Mouse (Mus musculus): Measurements from ENCODE around the gene Ube2e2. TPM values are rescaled to one million over a fixed set of nuclear protein-coding genes. Genes with fewer than 3 reads are reported as not detected.
"Not testable (repeated sequence)": the region's sequence is repeated elsewhere in the genome, so short reads cannot be mapped to it uniquely, and the experiment has no call there.

The Ube2e2 gene
- total RNA-seq, 1 experiment from 2014 or later, result 14.0 TPM

DNA sequence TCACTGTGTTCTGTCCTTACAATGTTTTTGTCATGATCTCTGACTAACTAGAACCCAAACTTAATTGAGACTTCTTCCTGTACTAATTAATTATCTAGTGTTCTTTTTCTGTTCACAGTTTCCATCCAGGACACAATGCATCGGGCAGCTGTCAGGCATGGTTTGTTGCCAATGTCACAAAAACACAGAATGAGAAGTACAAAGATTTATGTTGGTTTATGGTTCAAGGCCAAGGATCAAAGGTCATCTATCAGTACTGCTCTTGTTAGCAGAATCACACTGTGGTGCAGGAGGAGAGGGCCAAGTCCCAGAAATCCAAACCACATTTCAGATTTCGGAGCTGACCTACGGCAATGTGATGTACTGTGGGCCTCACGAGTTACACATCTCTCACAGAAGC, 252.4 kb downstream of the Ube2e2 start:
- ATAC-seq (replicated peaks; ENCODE audit: low read depth, poor library complexity, severe bottlenecking), result no peak

DNA sequence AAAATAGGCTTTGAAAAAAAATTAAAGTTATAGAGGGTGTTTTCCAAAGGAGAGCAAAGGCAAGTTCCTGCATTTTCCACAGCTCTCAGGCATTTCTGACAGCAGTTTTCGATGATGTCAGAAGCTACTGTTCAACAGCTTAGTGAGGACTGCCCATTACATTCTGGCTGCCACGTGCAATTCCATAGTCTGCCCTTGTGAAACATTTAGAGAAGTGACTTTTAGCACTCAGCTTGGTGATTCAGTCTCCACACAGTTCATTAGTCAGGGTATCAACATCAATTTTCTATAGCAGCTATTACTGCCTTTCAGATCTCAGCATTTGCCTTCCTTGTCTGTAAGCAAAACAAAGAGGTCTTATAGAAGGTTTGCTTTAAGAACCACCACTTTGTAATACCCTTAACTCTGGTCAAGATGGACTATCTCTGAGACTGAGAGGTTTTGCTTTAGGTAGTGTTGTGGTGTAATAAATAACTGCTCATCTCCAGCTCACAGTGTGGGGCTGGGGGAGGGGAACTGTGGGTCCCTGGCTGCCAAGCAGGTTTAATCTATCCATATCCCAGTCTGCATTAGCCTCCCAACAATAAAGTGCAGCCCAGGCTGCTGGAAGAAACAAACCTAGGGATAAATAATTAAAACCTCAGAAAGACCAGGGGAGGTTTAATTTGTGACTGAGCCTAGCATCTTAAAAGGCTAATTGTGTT, 255.2 kb downstream of the Ube2e2 start:
- ATAC-seq (replicated peaks; ENCODE audit: low read depth, poor library complexity, severe bottlenecking), result no peak

DNA sequence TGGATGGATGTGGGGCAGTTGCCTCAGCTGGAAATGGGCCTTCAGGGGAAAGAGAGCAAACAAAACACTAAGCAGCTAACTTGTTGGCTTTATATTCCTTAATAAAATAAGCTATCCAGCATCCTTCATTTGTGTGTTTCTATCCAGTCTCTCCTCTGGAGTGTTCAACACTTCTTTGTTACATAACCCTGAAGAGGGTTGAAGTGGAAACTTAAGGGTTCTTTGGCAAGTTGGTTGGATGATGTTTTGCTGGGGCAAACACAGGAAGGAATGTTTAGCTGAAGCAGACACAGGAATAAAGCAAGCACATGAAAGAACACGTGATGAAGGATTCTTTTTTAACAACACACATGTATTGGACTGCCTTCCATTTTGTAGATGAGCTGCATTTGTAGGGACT, 256.3 kb downstream of the Ube2e2 start:
- no peak for ATAC-seq (replicated peaks; ENCODE audit: low read depth, poor library complexity, severe bottlenecking)

DNA sequence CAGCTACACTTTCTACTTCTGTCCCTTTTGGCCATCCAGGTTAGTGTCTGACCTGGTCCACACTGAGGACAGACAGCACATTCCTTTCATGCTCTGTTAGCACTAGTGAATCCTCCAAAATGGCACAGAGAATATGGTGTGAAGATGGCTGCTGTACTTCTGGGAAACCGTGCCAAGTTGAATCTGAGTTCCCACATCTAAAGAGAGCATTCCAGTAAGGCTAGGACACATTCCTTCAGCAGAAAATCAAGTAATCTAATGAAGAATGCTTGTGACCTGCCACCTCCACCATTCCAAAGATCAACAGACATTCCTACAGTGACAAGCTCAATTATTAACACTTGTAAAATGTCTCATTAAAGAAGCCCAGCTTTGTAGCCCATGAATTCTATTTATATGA, 265.9 kb downstream of the Ube2e2 start:
- ATAC-seq (replicated peaks; ENCODE audit: low read depth, poor library complexity, severe bottlenecking), result no peak

DNA sequence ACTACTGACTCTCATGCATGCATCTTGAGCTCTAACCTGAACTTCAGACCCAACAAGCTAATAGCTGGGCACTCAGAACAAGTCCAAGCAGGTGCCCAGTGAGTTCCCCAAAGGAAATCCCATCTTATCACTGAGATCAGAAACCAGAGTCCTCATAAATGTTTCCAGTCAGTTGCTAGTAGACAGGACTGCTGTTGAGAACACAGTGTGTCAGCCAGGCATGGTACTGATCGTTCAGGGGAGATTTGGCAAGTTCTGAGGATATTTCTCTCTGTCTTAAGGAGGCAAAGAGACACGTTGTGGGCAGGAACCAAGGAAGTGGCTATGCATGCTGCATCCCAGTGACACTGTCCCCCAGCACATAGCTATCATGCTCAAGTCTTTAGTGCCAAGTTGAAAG, 275.5 kb downstream of the Ube2e2 start:
- no peak for ATAC-seq (replicated peaks; ENCODE audit: low read depth, poor library complexity, severe bottlenecking)

DNA sequence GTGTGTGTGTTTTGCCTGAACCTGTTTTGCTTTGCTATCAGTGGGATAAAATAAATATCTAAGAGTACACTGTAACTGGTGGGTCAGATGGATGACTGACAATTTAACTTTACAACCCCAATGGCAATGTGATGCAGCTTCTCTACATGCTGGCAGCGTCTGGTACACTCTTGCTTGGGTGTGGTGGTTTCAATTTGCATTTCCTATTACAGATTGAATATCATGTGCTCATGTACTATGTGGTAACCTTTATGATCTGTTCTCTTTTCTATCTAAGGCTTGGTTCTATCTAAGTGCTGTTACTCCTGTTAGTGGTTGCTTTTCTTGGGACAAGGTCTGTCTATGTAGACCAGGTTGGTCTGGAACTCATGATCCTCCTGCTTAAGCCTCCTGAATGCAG, 292.1 kb downstream of the Ube2e2 start:
- no peak for ATAC-seq (replicated peaks; ENCODE audit: low read depth, poor library complexity, severe bottlenecking)

DNA sequence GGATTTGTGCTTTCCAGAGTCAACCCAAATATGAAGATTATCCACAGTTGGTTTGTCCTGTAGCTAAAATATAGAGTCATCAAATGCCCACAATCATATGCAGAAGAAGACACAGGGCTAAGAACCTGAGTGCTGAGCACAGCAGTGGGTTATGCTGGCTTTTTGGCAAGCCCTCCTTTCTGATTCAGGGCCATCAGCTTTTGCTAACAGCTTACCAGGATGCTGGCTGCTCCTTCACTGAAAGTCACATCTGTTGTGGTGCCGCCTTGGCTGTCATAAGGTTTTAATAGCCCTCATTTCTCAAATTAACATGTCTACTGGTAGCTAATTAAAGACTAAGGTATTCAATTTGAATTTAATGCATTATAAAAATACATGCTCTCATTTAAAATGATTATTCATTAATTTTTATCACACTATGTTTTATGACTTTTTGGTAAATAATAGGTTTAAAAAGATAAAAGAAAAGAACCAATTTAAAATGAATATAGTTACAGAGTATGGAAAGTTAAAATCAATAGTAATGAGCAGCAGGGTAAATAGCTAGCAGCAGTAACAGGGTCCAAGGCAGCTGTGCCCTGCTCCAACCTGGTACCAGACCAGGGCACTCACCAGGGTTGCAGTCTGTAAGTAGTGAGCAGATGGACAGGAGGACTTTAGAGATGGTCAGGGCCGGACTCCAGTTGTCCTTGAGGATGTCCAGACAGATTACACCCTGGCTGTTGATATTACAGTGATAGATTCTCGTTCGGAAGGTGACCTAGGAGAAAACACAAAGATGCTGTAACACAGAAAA, 307.6 kb downstream of the Ube2e2 start:
- ATAC-seq (replicated peaks; ENCODE audit: low read depth, poor library complexity, severe bottlenecking), result no peak

DNA sequence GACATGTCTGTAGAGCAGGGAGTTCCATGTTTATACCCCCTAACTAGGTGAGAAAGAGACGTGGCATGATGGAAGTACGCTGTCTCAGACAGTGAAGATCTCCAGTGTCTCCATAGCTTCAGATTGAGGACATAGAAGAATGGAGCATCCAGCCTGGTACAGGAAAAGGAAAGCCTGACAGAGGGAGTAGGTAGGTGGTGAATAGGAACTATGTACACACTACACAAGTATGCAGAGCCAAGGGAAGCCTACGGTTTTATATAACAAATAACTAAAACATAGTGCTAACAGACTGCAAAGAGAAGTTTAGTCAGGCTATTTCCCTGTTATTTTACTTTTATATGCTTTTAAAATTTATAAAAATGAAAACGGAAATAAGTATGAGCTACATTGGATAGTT, 312.3 kb downstream of the Ube2e2 start:
- no peak for ATAC-seq (replicated peaks; ENCODE audit: low read depth, poor library complexity, severe bottlenecking)

DNA sequence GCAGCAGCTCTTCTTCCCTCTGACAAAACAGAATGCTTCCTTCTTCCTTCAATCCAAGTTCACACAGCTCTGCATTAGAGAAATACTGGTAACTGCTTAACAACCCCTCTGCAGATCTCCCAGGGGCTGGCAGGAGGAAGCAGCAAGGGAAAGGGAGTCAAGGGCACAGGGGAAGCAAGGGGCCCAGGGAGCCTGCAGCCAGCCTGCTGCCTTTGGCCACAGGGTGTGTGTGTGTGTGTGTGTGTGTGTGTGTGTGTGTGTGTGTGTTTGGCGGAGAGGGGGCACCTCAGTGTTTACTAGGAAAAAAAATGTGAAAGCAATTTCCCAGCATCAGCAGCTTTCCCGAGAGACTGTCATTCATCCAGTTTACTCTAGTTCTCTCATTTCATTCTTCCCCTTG, 319.3 kb downstream of the Ube2e2 start:
- ATAC-seq (replicated peaks; ENCODE audit: low read depth, poor library complexity, severe bottlenecking), result no peak

DNA sequence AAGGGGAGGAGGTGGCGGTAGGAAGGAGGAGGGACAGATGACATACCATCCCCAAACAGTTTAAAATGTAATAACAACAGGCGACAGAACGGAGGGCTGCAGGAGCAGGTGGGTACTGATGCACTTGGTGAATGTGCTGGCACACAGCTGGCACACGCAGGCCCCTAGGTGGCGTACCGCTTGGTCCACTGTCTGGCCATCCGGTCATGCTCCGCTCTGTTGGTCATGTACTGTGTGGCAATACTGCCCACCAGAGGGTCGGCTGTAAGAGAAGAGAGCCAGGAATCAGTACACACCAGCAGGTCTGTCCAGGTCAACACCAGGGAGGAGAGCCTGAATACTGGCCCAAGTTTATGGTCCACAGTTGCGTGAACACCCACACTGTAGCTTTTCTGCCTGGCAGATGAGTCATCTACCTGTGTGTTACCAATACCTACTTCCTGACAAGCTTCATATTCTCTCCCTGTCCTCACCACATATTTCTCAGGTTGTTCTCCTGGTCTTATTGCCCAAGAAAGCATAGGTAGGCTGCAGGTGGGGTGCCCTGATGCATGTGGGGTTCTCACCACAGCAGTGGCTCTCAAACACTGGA, 319.8 kb downstream of the Ube2e2 start:
- ATAC-seq (replicated peaks; ENCODE audit: low read depth, poor library complexity, severe bottlenecking), result no peak

DNA sequence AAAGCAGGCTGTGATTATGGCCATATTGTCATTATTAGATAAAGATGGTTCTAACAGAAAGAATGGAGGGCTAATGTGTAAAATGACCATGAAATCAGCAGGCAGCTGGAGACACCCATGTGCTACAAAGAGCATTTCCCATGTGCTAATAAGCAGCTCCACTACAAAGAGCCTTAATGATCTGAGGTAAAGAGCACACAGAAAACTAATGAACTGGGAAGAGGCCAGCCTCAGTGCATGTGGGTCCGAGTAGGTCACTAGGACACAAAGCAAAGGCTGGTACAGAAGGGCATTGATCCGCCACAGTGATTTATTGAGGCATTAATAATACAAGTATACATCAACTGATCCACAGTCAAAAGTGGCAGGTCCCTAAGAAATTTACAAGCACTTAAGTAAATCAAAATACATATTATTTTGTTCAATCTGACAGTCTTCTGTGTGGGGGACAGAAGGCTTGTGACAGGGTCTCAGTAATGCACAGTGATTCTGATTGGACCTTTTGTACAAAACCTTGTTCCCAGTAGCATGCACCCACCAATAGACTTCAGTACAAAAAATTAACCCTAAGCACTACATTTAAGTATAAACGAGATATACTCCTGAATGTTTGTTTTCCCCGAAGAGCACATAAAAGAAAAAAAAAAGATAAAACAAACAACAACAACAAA, 320.6 kb downstream of the Ube2e2 start:
- no peak for ATAC-seq (replicated peaks; ENCODE audit: low read depth, poor library complexity, severe bottlenecking)

DNA sequence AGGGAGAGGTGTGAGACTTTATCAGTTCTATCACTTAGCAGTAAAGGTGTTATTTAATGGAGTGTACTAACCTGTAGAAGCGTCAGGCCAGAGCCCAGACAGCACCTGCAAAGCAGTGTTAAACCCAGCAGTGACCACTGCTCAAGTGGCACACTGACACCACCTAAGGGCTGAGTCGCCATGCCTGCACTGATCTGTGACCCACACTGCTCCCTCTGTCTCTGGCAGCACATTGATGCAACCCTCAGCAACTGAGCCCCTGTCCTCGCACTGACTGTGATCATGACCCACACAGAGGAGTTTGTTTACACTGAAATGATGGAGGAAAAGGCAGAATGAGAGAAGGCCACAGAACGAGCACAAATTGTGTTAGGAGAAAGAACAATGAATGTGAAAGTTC, 321.2 kb downstream of the Ube2e2 start:
- ATAC-seq (replicated peaks; ENCODE audit: low read depth, poor library complexity, severe bottlenecking), result no peak

DNA sequence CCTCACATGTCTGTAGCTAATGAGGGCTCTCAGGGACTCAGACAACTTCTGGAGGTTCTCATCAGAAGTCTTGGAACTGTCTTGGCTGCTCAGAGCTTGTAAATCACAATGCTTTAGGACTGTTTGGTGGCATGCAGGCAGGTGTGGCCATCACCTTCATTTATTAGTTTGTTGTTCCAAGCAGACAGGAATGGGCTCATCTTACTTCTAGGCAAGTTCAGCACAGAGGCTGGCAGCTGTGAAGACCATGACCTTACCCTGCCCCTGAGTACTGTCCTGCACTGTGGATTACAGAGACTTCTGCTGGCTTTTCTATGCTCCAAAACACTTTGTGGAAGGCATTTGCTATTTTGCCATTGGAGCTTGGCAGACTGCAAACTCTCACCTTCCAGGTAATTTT, 324.5 kb downstream of the Ube2e2 start:
- ATAC-seq (replicated peaks; ENCODE audit: low read depth, poor library complexity, severe bottlenecking), result no peak

DNA sequence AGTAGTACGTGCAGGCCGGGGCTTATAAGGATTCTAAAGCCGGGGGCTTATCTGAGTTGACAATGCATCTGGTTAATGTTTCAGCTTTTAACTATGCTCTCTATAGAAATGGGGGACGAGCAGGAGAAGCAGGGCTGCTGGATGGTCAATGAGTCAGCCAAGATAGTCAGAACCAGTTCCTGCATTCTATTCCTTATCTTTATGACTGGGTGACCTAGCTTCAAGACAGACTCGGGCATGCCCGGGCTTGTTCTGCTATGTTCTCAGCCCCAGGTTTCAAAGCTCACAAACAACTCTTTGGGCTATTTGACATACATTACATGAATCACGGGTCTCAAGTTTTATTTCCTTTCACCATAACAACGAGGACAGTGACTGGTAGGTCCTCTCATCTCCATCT, 329.1 kb downstream of the Ube2e2 start:
- ATAC-seq (replicated peaks; ENCODE audit: low read depth, poor library complexity, severe bottlenecking), result not testable (repeated sequence)

DNA sequence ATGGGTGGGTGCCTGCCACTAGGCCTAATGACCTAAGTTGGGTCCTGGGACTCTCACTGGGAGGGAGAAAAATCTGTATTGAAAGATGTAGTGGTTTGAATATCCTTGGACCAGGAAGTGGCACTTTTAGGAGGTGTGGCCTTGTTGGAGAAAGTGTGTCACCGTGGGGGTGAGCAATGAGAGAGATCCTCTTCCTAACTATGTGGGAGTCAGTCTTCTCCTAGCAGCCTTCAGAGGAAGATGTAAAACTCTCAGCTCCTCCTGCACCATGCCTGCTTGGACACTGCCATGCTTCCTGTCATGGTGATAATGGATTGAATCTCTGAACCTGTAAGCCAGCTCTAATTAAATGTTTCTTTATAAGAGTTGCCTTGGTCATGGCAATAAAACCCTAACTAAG, 338.8 kb downstream of the Ube2e2 start:
- ATAC-seq (replicated peaks; ENCODE audit: low read depth, poor library complexity, severe bottlenecking), result no peak

DNA sequence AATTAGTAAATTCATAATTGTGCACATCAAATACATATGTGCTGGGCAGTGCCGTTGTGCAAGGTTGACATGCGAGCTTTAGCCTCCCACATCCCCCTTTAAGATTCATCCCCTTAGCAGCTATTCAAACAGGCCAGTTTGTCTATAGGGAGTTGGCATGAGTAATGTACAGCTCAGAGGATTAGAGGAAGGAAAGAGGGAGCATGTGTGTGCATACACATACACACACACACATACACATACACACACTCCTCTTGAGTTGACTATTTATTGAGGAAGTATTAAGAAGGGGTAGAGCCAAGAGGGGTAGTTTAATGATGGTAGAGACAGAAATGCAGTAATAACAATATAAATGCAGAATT, 339.5 kb downstream of the Ube2e2 start:
- ATAC-seq (replicated peaks; ENCODE audit: low read depth, poor library complexity, severe bottlenecking), result no peak

DNA sequence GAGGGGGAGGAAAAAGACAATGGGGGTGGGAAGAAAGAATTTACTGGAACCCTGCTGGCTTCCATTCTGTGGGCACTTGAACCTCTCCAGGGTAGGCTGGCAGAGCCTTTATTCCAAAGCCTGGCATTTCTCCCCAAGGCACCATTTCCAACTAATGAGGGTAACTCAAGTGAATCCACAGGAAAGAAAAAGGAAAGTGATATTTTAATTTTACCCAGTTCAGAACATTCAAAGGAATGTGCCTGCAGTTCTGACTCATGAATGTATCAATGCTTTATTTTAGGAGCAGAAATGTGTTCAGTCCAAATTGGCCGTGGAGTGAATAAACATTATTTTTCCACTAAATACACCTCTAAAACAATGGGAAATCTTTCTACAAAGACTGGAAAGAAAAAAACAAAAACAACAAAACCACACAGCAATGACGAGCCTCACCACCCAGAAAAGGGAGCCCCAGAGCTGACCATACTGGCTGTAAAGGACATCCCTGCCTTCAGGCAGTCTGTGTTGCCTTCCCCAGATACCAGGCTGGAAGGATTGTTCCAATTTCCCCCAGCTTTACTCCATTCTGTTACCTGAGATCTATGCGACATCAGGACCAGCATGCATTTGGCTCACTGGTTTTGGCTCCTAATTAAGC, 340.0 kb downstream of the Ube2e2 start:
- no peak for ATAC-seq (replicated peaks; ENCODE audit: low read depth, poor library complexity, severe bottlenecking)

DNA sequence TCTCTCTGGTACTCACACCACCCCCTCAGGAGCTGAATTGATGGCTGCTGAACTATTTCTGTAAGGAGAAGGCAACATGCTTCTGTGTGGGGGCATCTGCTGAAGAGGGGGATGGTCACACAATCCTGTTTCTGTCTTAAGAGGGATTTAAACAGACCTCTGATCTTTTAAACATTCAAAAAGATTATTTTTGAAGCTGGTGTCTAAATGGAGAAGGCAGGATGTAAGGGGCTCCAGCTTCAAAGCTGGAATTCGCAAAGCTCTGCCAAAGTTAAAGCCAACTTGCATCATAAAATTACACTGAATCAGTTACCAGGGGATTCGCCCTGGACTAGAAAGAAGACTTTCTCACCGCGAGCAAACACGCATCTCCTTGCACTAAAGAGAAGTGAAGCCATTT, 346.5 kb downstream of the Ube2e2 start:
- no peak for ATAC-seq (replicated peaks; ENCODE audit: low read depth, poor library complexity, severe bottlenecking)

DNA sequence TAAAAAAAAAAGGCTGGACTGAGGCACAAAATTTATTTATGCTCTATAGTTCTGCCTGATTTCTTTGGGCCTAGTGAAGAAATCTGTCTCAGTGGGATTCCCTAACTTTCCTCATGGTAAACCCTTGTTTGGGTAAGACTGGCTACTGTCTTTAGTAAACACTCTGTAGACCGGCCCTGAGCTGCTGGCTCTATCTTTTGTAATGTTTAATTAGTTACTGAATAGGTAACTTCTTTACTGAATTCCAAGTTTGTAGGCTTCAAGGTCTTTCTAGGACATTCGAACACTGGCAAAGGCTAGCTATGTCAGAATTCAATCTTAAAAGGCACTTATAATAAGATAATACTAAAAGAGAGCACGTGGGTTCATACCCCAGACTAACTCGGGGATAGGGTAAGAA, 355.0 kb downstream of the Ube2e2 start:
- not testable (repeated sequence) for ATAC-seq (replicated peaks; ENCODE audit: low read depth, poor library complexity, severe bottlenecking)

DNA sequence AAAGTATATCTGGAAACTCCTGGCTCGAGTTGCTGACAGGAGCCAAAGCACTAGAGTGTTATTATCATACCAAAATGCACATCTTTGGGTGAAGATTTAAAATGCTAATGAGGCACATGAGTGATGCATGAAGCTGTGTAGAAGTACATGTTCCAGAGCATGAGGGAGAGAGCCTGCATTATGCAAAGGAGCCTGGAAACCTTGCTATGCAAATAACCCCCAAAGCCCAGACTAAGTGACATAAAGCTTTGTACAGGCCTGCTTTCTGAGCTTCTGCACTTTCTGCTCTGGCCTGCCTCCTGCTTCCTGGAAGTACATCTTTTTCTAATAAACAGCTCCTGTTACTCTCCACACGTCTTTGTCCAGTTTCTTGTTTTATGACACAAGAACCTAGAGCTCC, 363.2 kb downstream of the Ube2e2 start:
- no peak for ATAC-seq (replicated peaks; ENCODE audit: low read depth, poor library complexity, severe bottlenecking)

DNA sequence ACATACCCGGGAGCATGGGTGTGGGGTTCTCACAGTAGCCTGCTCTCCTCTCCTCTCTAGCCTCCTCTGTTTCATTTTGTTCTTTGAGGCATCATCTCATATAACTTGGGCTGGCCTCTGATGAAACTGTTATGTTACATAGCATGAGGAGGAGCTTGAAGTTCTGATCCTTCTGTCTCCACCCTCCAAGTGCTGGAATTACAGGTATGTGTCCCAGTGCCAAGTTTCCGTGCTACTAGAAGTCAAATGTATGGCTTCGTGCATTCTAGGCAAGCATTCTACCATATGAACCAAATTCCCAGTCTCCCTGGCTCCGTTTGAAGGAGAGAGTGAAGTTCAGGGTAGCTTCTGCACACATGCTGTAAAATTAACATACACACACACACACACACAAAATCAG, 363.6 kb downstream of the Ube2e2 start:
- no peak for ATAC-seq (replicated peaks; ENCODE audit: low read depth, poor library complexity, severe bottlenecking)

All from common myeloid progenitor, adult 5-6 weeks (primary cell).